Mouse (Mus musculus): ENCODE results near the gene Ppcdc.

- TF ChIP-seq CTCF (IDR thresholded peaks at IDR 0.05; ENCODE audit: insufficient read depth, low read length) (no peak), POLR2A (IDR thresholded peaks at IDR 0.05; ENCODE audit: borderline replicate concordance, extremely low read depth, low read depth, low read length) (no peak)
Measured at GRCm38 (mm10) chr9:57407120-57407905, 32.6 kb downstream of the Ppcdc start.

All from lung, adult 2 months (tissue).